Mouse (Mus musculus) intestine, postnatal 0 days (tissue): ENCODE results near the gene Nudt17. TPM values are rescaled to one million over a fixed set of nuclear protein-coding genes. Genes with fewer than 3 reads are reported as not detected.

Experiments used
- ATAC-seq: fragments of 200-750 bp; cut with Nextera tagmentation; 2 replicates; pipeline ENCODE4 v1.8.0; 2017; ENCODE audit warnings: mild to moderate bottlenecking, moderate TSS enrichment, moderate library complexity
- H3K27ac ChIP-seq: fragments of 300-500 bp; sonication (generic); 2 replicates; pipeline ENCODE4 v1.5.1; 2014; ENCODE audit warnings: mild to moderate bottlenecking, low read depth, low read length, moderate library complexity
- H3K27me3 ChIP-seq: fragments of 300-500 bp; sonication (generic); replicated peaks from 2 replicates; pipeline ENCODE4 v1.6.1; 2014; ENCODE audit warnings: low read length, mixed read lengths; ENCODE audit not compliant: control insufficient read depth, insufficient read depth
- H3K36me3 ChIP-seq: fragments of 300-500 bp; sonication (generic); 2 replicates; pipeline ENCODE4 v1.6.1; 2014; ENCODE audit warnings: mild to moderate bottlenecking, moderate library complexity; ENCODE audit not compliant: control insufficient read depth, insufficient read depth
- H3K4me1 ChIP-seq: fragments of 300-500 bp; sonication (generic); replicated peaks from 2 replicates; pipeline ENCODE4 v1.6.1; 2014; ENCODE audit warnings: antibody characterized with exemption, low read length, mixed read lengths; ENCODE audit not compliant: control insufficient read depth, insufficient read depth
- H3K4me2 ChIP-seq: fragments of 300-500 bp; sonication (generic); replicated peaks from 2 replicates; pipeline ENCODE4 v1.6.1; 2014; ENCODE audit warnings: low read depth, mild to moderate bottlenecking, moderate library complexity
- H3K4me3 ChIP-seq: fragments of 300-500 bp; sonication (generic); 2 replicates; pipeline ENCODE4 v1.5.1; 2014; ENCODE audit warnings: low read depth, low read length
- H3K9ac ChIP-seq: fragments of 300-500 bp; sonication (generic); 2 replicates; pipeline ENCODE4 v1.6.1; 2014; ENCODE audit warnings: mild to moderate bottlenecking, low read depth, low read length
- H3K9me3 ChIP-seq: fragments of 300-500 bp; sonication (generic); 2 replicates; pipeline ENCODE4 v1.6.1; 2016; ENCODE audit warnings: mixed run types; ENCODE audit not compliant: control insufficient read depth
- CTCF ChIP-seq: sonication (generic); IDR thresholded peaks from 2 replicates; pipeline ENCODE4 v1.5.1; 2016; ENCODE audit warnings: low read depth, mild to moderate bottlenecking, control low read depth, antibody characterized with exemption, moderate library complexity
- WGBS: fragments of 180-500 bp; shearing (Covaris S2); extraction: QIAGEN DNeasy Blood & Tissue Kit; methylation state at CpG from one replicate; pipeline ENCODE4 v1.1.7; 2014; 5-methylcytosine and 5-hydroxymethylcytosine counted together
- polyA plus RNA-seq: library from polyadenylated mRNA; unstranded; fragments of >200 nt; fragmentation: Nextera tagmentation; extraction: Ambion mirVana; gene quantifications from 2 replicates; pipeline ENCODE4 v1.2.1, GENCODE M21; 2015

Gene Nudt17
- polyA plus RNA-seq, 1 experiment from 2014 or later: 2.2 TPM

DNA sequence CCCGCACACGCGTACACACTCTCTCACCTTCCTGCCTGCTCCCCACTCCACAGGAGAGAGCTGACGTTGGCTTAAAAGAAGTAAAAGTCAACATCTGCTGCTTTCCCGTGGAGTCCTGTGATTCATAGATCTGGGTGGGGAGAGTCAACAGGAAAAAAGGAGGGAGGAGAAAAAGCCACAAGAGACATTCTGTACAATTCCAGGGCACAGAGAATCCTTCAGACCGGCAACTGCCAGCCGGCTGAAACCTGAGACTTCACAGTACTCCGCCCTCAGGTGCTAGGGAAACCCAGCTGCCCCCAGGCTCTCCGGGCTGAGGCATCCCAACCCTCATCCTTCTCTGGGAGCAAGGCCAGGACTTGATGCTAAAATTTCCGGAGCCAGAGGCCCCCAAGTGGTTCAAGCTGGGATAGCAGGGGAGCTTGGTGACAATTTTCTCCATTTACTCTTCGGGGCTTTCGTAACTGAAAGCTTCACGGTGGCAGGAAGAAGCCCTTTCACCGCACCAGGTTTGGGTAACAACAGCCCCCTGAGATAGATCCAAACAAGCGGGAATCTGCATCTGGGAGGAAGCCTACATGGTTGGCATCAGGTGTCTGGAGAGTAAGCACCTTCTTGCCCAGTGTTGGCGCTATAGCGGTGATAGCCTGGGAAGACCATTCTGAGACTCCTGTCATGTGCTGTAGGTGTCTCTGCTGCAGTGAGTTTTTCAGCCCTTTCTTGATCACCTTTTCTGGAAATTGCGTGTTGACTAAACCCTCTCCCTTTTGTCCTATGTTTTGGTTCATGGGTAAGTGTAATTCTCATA, 44.7 kb downstream of the Nudt17 start:
- Histone ChIP-seq H3K4me3 (peak overlapping the region; percentile 31), H3K27me3 (no peaks in the 10 kb centered on the region), H3K4me2 (peak overlapping the region; percentile 62), H3K9me3 (no peaks in the 10 kb centered on the region), H3K27ac (no peak overlapping the region), H3K9ac (0 out of 2 replicates have a peak overlapping the region, but pooled peaks have one; percentile 22), H3K4me1 (peaks cover 4% of the 10 kb centered on the region; the same call in 1 of the 2 replicates), H3K36me3 (no peaks in the 10 kb centered on the region)
- WGBS: 9% methylated on average over 17 of the region's 18 CpGs
- peak; percentile 76 for ATAC-seq
- peak; percentile 79 for TF ChIP-seq CTCF

- no peaks in the 10 kb centered on the region for H3K36me3 ChIP-seq
- no peak for TF ChIP-seq CTCF
- no peak overlapping the region; the same call in 1 of the 2 replicates for H3K4me2 ChIP-seq
- H3K27ac ChIP-seq: no peak overlapping the region
- no peak overlapping the region for H3K4me3 ChIP-seq
- no peaks in the 10 kb centered on the region for H3K27me3 ChIP-seq
- 58% methylated on average over 8 of the region's 8 CpGs for WGBS
- no peak for ATAC-seq
- H3K9me3 ChIP-seq: no peaks in the 10 kb centered on the region
- H3K4me1 ChIP-seq: peaks cover 4% of the 10 kb centered on the region; the same call in 1 of the 2 replicates
- no peak overlapping the region for H3K9ac ChIP-seq
Observed at GRCm38 (mm10) chr3:96662731-96663316, 45.5 kb downstream of the Nudt17 start.

GRCm38 (mm10) chr3:96660901-96661300, 47.5 kb downstream of the Nudt17 start:
- TF ChIP-seq CTCF: no peak
- no peak overlapping the region for H3K4me3 ChIP-seq
- no peak overlapping the region for H3K9ac ChIP-seq
- no peak overlapping the region for H3K4me2 ChIP-seq
- no peaks in the 10 kb centered on the region for H3K27me3 ChIP-seq
- H3K27ac ChIP-seq: no peak overlapping the region
- H3K36me3 ChIP-seq: no peaks in the 10 kb centered on the region
- H3K4me1 ChIP-seq: peaks cover 4% of the 10 kb centered on the region; the same call in 1 of the 2 replicates
- WGBS: 86% methylated on average over 2 of the region's 2 CpGs
- no peaks in the 10 kb centered on the region for H3K9me3 ChIP-seq
- no peak for ATAC-seq

Other genes starting within 250 kb of the Nudt17 start
- 0.07 TPM in 1 of 2 replicates, not detected in the other for gene Hfe2, start 183.4 kb downstream of the Nudt17 start, polyA plus RNA-seq
- 244 and 254 TPM in 2 replicates for gene Txnip, start 150.6 kb downstream of the Nudt17 start, polyA plus RNA-seq
- gene Gm16253, start 131.6 kb downstream of the Nudt17 start, polyA plus RNA-seq: 0.31 and 0.41 TPM in 2 replicates
- 16.4 and 18.7 TPM in 2 replicates for gene Polr3gl, start 114.4 kb downstream of the Nudt17 start, polyA plus RNA-seq
- 0.92 and 1.3 TPM in 2 replicates for gene Ankrd34a, start 111.9 kb downstream of the Nudt17 start, polyA plus RNA-seq
- 2.2 and 2.4 TPM in 2 replicates for gene Lix1l, start 107.4 kb downstream of the Nudt17 start, polyA plus RNA-seq
- 72.7 and 73.8 TPM in 2 replicates for gene Rbm8a, start 78.6 kb downstream of the Nudt17 start, polyA plus RNA-seq
- gene Pex11b, start 73.2 kb downstream of the Nudt17 start, polyA plus RNA-seq: 33.2 and 36.8 TPM in 2 replicates
- not detected in 2 replicates for gene Gm42957, start 73.1 kb downstream of the Nudt17 start, polyA plus RNA-seq
- gene Itga10, start 63.0 kb downstream of the Nudt17 start, polyA plus RNA-seq: 0.17 and 0.21 TPM in 2 replicates
- gene Ankrd35, start 38.4 kb downstream of the Nudt17 start, polyA plus RNA-seq: 0.22 and 0.29 TPM in 2 replicates
- gene Pias3, start 12.2 kb downstream of the Nudt17 start, polyA plus RNA-seq: 15.2 and 16.1 TPM in 2 replicates
- gene Polr3c, start 19.1 kb upstream of the Nudt17 start, polyA plus RNA-seq: 19.7 and 20.5 TPM in 2 replicates
- 58.7 and 61.6 TPM in 2 replicates for gene Rnf115, start 19.1 kb upstream of the Nudt17 start, polyA plus RNA-seq
- 224 and 258 TPM in 2 replicates for gene Pdzk1, start 120.7 kb upstream of the Nudt17 start, polyA plus RNA-seq
- gene Cd160, start 120.8 kb upstream of the Nudt17 start, polyA plus RNA-seq: 0.66 and 0.84 TPM in 2 replicates
- gene Gja5, start 196.1 kb upstream of the Nudt17 start, polyA plus RNA-seq: 5.3 and 6.6 TPM in 2 replicates
- gene Gpr89, start 196.8 kb upstream of the Nudt17 start, polyA plus RNA-seq: 76.6 and 84.7 TPM in 2 replicates
- 0.03 and 0.04 TPM in 2 replicates for gene Gja8, start 217.5 kb upstream of the Nudt17 start, polyA plus RNA-seq